Mouse (Mus musculus) neural tube, embryonic 11.5 days (tissue): Measurements from ENCODE around the gene Ergic1. TPM values are rescaled to one million over a fixed set of nuclear protein-coding genes. Genes with fewer than 3 reads are reported as not detected.

Experiments used
- ATAC-seq: fragments of 200-750 bp; cut with Nextera tagmentation; 2 replicates; pipeline ENCODE4 v1.8.0; 2017; ENCODE audit warnings: moderate number of reproducible peaks, mild to moderate bottlenecking, moderate TSS enrichment, moderate library complexity; ENCODE audit not compliant: insufficient read depth, low FRiP score, low TSS enrichment
- DNase-seq: peaks from one replicate; pipeline ENCODE4 v3.0.0-alpha.2; 2015; ENCODE audit warnings: low spot score
- H3K27ac ChIP-seq: fragments of 300-500 bp; sonication (generic); 2 replicates; pipeline ENCODE4 v1.5.1; 2014; ENCODE audit warnings: low read depth, mild to moderate bottlenecking, low read length
- H3K27me3 ChIP-seq: fragments of 300-500 bp; sonication (generic); 2 replicates; pipeline ENCODE4 v1.6.1; 2014; ENCODE audit warnings: mild to moderate bottlenecking, low read length, mixed read lengths; ENCODE audit not compliant: control insufficient read depth, insufficient read depth
- H3K36me3 ChIP-seq: fragments of 300-500 bp; sonication (generic); 2 replicates; pipeline ENCODE4 v1.6.1; 2014; ENCODE audit warnings: mild to moderate bottlenecking, low read length, moderate library complexity, mixed read lengths; ENCODE audit not compliant: control insufficient read depth, insufficient read depth
- H3K4me1 ChIP-seq: fragments of 300-500 bp; sonication (generic); 2 replicates; pipeline ENCODE4 v1.6.1; 2014; ENCODE audit warnings: low read length, mixed read lengths; ENCODE audit not compliant: control insufficient read depth, insufficient read depth
- H3K4me2 ChIP-seq: fragments of 300-500 bp; sonication (generic); 2 replicates; pipeline ENCODE4 v1.6.1; 2014; ENCODE audit warnings: low read depth, mild to moderate bottlenecking, moderate library complexity
- H3K4me3 ChIP-seq: fragments of 300-500 bp; sonication (generic); 2 replicates; pipeline ENCODE4 v1.5.1; 2014; ENCODE audit warnings: low read depth, low read length
- H3K9ac ChIP-seq: fragments of 300-500 bp; sonication (generic); 2 replicates; pipeline ENCODE4 v1.6.1; 2014; ENCODE audit warnings: mild to moderate bottlenecking, low read length
- H3K9me3 ChIP-seq: fragments of 300-500 bp; sonication (generic); 2 replicates; pipeline ENCODE4 v1.6.1; 2016; ENCODE audit warnings: low read length; ENCODE audit not compliant: control insufficient read depth
- WGBS: fragments of 180-500 bp; shearing (Covaris S2); extraction: QIAGEN DNeasy Blood & Tissue Kit; methylation state at CpG from one replicate; pipeline ENCODE4 v1.1.7; 2014; 5-methylcytosine and 5-hydroxymethylcytosine counted together
- polyA plus RNA-seq: library from polyadenylated mRNA; unstranded; fragments of >200 nt; fragmentation: Nextera tagmentation; extraction: Ambion mirVana; gene quantifications from 2 replicates; pipeline ENCODE4 v1.2.1, GENCODE M21; 2014

The Ergic1 gene
- polyA plus RNA-seq, 1 experiment from 2014 or later, result 126 TPM

GRCm38 (mm10) chr17:26639791-26640190, 78.5 kb downstream of the Ergic1 start:
- Histone ChIP-seq H3K9me3 (no peaks in the 10 kb centered on the region), H3K4me3 (no peak overlapping the region), H3K9ac (no peak overlapping the region), H3K4me2 (no peak overlapping the region), H3K27ac (no peak overlapping the region), H3K4me1 (0 out of 2 replicates have a peak, but pooled peaks cover 5% of the 10 kb centered on the region), H3K36me3 (peaks cover 20% of the 10 kb centered on the region), H3K27me3 (no peaks in the 10 kb centered on the region)
- DNase-seq (no peak), ATAC-seq (no peak)
- 88% methylated on average over 2 of the region's 2 CpGs for WGBS

GRCm38 (mm10) chr17:26640286-26640740, 79.0 kb downstream of the Ergic1 start:
- Histone ChIP-seq H3K27ac (no peak overlapping the region), H3K9me3 (no peaks in the 10 kb centered on the region), H3K4me3 (no peak overlapping the region), H3K4me2 (no peak overlapping the region), H3K4me1 (0 out of 2 replicates have a peak, but pooled peaks cover 5% of the 10 kb centered on the region), H3K9ac (no peak overlapping the region), H3K27me3 (no peaks in the 10 kb centered on the region), H3K36me3 (peaks cover 20% of the 10 kb centered on the region)
- ATAC-seq, result no peak
- no peak for DNase-seq
- 94% methylated on average over 3 of the region's 3 CpGs for WGBS

DNA sequence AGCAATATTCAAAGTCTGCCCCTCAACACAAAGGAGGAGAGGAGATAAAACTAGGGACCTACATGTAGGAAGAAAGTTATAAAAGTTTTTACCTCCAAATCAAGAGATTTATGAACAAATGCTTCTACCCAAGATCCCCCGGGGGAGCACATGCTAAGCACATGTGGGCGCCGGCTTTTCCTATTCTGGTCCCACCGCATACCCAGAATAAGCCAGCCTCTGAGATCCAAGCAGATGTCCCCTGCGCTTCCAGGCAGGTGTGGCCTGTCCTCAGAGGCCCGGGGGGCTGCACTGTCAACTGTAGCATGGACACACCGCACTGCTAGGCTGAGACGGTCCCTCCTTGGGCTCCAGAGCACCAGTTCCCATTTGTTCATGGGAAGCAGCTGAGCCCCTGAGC, 82.2 kb downstream of the Ergic1 start:
- 97% methylated on average over 8 of the region's 8 CpGs for WGBS
- DNase-seq, result no peak
- 0 out of 2 replicates have a peak, but pooled peaks cover 5% of the 10 kb centered on the region for H3K4me1 ChIP-seq
- H3K9ac ChIP-seq, result no peak overlapping the region
- no peak overlapping the region for H3K27ac ChIP-seq
- peaks cover 18% of the 10 kb centered on the region for H3K36me3 ChIP-seq
- no peaks in the 10 kb centered on the region for H3K9me3 ChIP-seq
- ATAC-seq, result no peak
- H3K4me2 ChIP-seq, result no peak overlapping the region
- H3K4me3 ChIP-seq, result no peak overlapping the region
- no peaks in the 10 kb centered on the region for H3K27me3 ChIP-seq

DNA sequence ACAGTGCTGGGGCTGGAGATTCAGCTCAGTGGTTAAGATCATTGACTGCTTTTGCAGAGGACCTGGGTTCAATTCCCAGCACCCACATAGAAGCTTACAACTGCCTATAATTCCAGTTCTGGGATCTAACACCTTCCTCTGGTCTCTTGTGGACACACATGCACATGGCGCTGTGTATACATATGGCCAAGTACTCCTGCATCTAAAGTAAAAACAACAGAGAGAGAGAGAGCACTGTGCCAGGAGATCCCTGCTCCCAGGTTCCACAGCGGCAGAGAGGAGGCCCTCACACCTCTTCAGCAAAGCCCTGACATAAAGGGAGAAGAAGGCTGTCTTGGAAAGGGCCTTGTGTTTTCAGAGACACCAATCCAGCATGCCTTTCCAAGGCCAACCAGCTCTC, 82.7 kb downstream of the Ergic1 start:
- H3K27ac ChIP-seq, result peak overlapping the region; percentile 44; the same call in 1 of the 2 replicates
- H3K4me2 ChIP-seq, result no peak overlapping the region
- H3K4me3 ChIP-seq, result no peak overlapping the region
- H3K9ac ChIP-seq, result no peak overlapping the region
- WGBS, result 90% methylated on average over 2 of the region's 2 CpGs
- no peaks in the 10 kb centered on the region for H3K9me3 ChIP-seq
- H3K36me3 ChIP-seq, result peaks cover 17% of the 10 kb centered on the region
- no peaks in the 10 kb centered on the region for H3K27me3 ChIP-seq
- no peak for DNase-seq
- H3K4me1 ChIP-seq, result 0 out of 2 replicates have a peak, but pooled peaks cover 5% of the 10 kb centered on the region
- ATAC-seq, result no peak

- ATAC-seq, result peak; percentile 81
Measured at GRCm38 (mm10) chr17:26644509-26645410, 83.5 kb downstream of the Ergic1 start.

DNA sequence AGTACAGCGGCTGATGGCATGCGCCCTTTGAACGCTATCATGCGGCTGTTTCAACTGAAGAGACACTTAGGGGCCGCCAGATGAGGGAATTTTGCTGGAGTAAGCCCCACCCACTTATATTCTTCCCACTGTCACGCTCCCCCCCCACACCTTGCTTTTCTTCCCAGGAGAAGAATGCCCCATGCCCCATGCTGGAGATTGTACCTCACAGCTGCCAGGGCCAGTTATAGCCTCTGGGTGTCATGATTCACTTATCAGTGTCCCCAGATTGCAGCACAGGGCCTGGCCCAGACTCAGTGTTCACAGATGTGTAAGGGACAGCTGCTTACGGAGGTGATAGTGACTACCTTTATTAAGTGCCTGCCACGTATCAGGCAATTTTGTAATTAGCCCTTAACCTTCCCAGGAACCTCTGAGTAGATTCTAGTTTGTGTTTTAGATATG, 84.1 kb downstream of the Ergic1 start:
- Histone ChIP-seq H3K9me3 (no peaks in the 10 kb centered on the region), H3K4me1 (0 out of 2 replicates have a peak, but pooled peaks cover 5% of the 10 kb centered on the region), H3K27me3 (no peaks in the 10 kb centered on the region), H3K4me2 (no peak overlapping the region), H3K27ac (no peak overlapping the region), H3K36me3 (peaks cover 11% of the 10 kb centered on the region), H3K4me3 (no peak overlapping the region), H3K9ac (no peak overlapping the region)
- no peak for DNase-seq
- ATAC-seq, result no peak
- WGBS, result 91% methylated on average over 8 of the region's 8 CpGs

More at GRCm38 (mm10) chr17:26644509-26645410, 83.5 kb downstream of the Ergic1 start:
- WGBS, result 50% methylated on average over 9 of the region's 9 CpGs
- H3K9me3 ChIP-seq, result no peaks in the 10 kb centered on the region
- H3K27me3 ChIP-seq, result no peaks in the 10 kb centered on the region
- H3K36me3 ChIP-seq, result peaks cover 14% of the 10 kb centered on the region
- H3K27ac ChIP-seq, result peak overlapping the region; percentile 65
- H3K9ac ChIP-seq, result no peak overlapping the region
- DNase-seq, result peak; percentile 74
- 0 out of 2 replicates have a peak, but pooled peaks cover 5% of the 10 kb centered on the region for H3K4me1 ChIP-seq
- 0 out of 2 replicates have a peak overlapping the region, but pooled peaks have one; percentile 5 for H3K4me2 ChIP-seq
- H3K4me3 ChIP-seq, result no peak overlapping the region

DNA sequence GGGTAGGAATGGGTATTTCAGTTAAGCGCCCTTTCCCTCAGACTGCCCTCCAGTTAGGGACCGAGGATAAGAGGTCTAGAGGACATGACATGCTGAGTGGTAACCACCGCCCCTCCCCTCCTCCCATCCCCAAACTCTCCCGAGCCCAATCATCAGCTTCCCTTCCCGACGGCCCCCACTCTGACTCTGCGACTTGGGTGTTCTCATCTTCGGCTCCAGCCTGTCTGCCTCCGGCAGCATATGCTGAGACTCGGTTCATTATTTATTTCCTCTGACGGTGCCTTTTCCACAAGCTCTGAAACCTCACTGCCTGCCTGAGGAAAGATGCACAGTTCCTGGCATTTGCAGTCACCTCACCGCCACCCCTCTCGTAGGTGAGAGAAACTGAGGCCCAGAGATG, 86.0 kb downstream of the Ergic1 start:
- H3K4me1 ChIP-seq, result 0 out of 2 replicates have a peak, but pooled peaks cover 5% of the 10 kb centered on the region
- H3K27me3 ChIP-seq, result no peaks in the 10 kb centered on the region
- ATAC-seq (no peak), DNase-seq (no peak)
- H3K36me3 ChIP-seq, result peaks cover 2% of the 10 kb centered on the region; the same call in 1 of the 2 replicates
- H3K9me3 ChIP-seq, result no peaks in the 10 kb centered on the region
- H3K27ac ChIP-seq, result no peak overlapping the region
- no peak overlapping the region for H3K9ac ChIP-seq
- no peak overlapping the region for H3K4me3 ChIP-seq
- whole genome bisulfite sequencing, result 86% methylated on average over 13 of the region's 13 CpGs
- no peak overlapping the region for H3K4me2 ChIP-seq

DNA sequence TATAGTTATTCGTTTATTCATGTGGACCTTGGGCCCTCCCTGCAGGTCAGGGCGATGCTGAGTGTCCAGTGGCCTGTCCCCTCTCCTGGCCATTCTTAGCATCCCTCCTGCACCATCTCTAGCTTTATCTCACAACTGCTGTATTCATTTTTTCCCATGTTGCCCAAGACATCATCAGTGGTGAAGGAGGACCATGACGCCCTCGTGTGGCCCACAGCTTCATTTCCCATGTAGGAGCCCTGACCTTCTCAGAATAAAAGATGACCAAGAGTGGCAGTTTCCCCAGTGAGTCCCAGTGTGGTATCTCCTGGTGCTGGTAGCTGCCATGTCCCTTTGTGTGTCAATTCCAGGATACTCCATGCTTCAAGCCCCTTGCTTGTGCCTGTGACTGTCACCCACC, 88.3 kb downstream of the Ergic1 start:
- Histone ChIP-seq H3K4me2 (no peak overlapping the region), H3K36me3 (no peaks in the 10 kb centered on the region), H3K9me3 (no peaks in the 10 kb centered on the region), H3K4me1 (0 out of 2 replicates have a peak, but pooled peaks cover 2% of the 10 kb centered on the region), H3K9ac (no peak overlapping the region), H3K27ac (no peak overlapping the region), H3K27me3 (no peaks in the 10 kb centered on the region), H3K4me3 (no peak overlapping the region)
- no peak for DNase-seq
- WGBS, result 83% methylated on average over 4 of the region's 4 CpGs
- ATAC-seq, result no peak
